Mouse (Mus musculus) heart, adult 2 months (tissue): Measurements from ENCODE around the gene Nkx1-2. TPM values are rescaled to one million over a fixed set of nuclear protein-coding genes. Genes with fewer than 3 reads are reported as not detected.

Experiments used
- DNase-seq, 2 experiments: peaks; one replicate each; pipeline ENCODE4 v3.0.0; 2021
- H3K27ac ChIP-seq: fragments of 200-600 bp; 2 replicates; pipeline ENCODE4 v1.8.1; 2022
- H3K27me3 ChIP-seq: fragments of 200-500 bp; 2 replicates; pipeline ENCODE4 v1.6.1; 2012; ENCODE audit warnings: mild to moderate bottlenecking, low read length, inconsistent platforms, mixed read lengths; ENCODE audit not compliant: control insufficient read depth, insufficient read depth
- H3K36me3 ChIP-seq: fragments of 200-500 bp; 2 replicates; pipeline ENCODE4 v1.6.1; 2012; ENCODE audit warnings: low read length, inconsistent platforms; ENCODE audit not compliant: control insufficient read depth, insufficient read depth
- H3K4me1 ChIP-seq: fragments of 200-500 bp; 2 replicates; pipeline ENCODE4 v1.6.1; 2011; ENCODE audit warnings: low read length; ENCODE audit not compliant: control insufficient read depth, insufficient read depth
- H3K4me3 ChIP-seq: fragments of 200-600 bp; 2 replicates; pipeline ENCODE4 v1.8.1; 2022
- H3K79me2 ChIP-seq: fragments of 200-500 bp; replicated peaks from 2 replicates; pipeline ENCODE4 v1.6.1; 2012; ENCODE audit warnings: mild to moderate bottlenecking, inconsistent platforms, low read length, moderate library complexity, mixed read lengths; ENCODE audit not compliant: control insufficient read depth, insufficient read depth
- H3K9ac ChIP-seq: fragments of 200-500 bp; 2 replicates; pipeline ENCODE4 v1.6.1; 2012; ENCODE audit warnings: low read depth, mild to moderate bottlenecking, control low read depth, inconsistent platforms, low read length, mixed read lengths
- CTCF ChIP-seq: fragments of 200-600 bp; IDR thresholded peaks from 2 replicates; pipeline ENCODE4 v1.8.1; 2022; ENCODE audit warnings: antibody characterized with exemption, mild to moderate bottlenecking, moderate library complexity
- EP300 ChIP-seq: fragments of 200-500 bp; IDR thresholded peaks from 2 replicates; pipeline ENCODE4 v1.6.1; 2011; ENCODE audit warnings: low read depth, low read length, control low read depth; ENCODE audit not compliant: insufficient read depth
- POLR2A ChIP-seq: fragments of 200-500 bp; IDR thresholded peaks from 2 replicates; pipeline ENCODE4 v1.6.1; 2011; ENCODE audit warnings: mild to moderate bottlenecking, low read depth, low read length, control low read depth; ENCODE audit not compliant: insufficient read depth
- WGBS: fragments of 180-500 bp; shearing (Covaris S2); methylation state at CpG from one replicate; pipeline ENCODE4 v1.1.7; 2018; 5-methylcytosine and 5-hydroxymethylcytosine counted together
- intact Hi-C: fragments of 180-260 bp; cut with DNase I; formaldehyde crosslinking; loops from one replicate; pipeline ENCODE4 v1.15.1; 2025
- polyA plus RNA-seq: library from polyadenylated mRNA; depleted of rRNA; stranded (reverse); fragments of >200 nt; gene quantifications from 2 replicates; pipeline ENCODE4 v1.2.3, GENCODE M21; 2012
- total RNA-seq, 2 experiments: library from RNA; stranded (reverse); gene quantifications; 2 replicates each; pipeline ENCODE4 v1.2.3; 2021

The Nkx1-2 gene
- total and polyA plus RNA-seq, 3 experiments, result not detected

DNA sequence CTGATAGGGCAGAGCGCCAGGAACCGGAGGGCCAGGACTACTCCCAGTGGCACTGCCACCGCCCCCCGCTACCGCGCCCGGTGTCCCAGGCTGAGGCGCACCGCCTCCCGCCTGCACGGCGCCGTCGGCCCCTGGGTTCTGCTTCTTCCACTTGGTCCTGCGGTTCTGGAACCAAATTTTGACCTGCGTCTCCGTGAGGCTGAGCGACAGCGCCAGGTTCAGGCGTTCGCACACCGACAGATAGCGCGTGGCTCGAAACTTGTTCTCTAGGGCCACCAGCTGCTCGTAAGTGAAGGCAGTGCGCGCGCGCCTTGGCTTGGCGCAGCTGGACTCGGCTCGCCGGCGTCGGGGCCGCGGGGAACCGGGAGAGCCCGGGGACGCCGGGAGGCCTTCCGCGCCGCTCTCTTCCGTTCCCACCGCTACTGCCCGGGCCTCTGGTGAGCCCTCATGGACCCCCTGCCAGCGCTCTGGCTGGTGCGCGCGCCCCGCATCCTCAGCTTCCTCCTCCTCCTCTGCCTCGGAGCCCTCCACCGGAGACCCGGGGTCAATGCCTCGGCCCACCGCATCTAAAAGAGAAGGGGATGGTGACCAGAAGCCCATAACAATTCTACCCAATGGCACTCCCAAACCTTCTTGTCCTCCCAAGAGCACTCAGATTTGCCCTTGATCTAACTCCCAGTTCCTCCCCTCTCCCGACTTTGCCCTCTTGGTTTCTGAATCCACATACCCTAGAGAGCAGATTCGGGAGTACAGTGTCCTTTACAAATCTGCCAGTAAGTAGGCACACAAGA, 2.0 kb downstream of the Nkx1-2 start:
- no peak overlapping the region for H3K27ac ChIP-seq
- no peaks in the 10 kb centered on the region for H3K36me3 ChIP-seq
- no peaks in the 10 kb centered on the region for H3K79me2 ChIP-seq
- intact Hi-C loops, result no loop called here
- TF ChIP-seq EP300, result no peak
- peak overlapping the region; percentile 66 for H3K9ac ChIP-seq
- peak overlapping the region; percentile 43 for H3K4me3 ChIP-seq
- no peaks in the 10 kb centered on the region; the same call in 1 of the 2 replicates for H3K4me1 ChIP-seq
- peak in 1 of 2 experiments; percentile 33 for DNase-seq
- under 1% methylated on average over 60 of the region's 60 CpGs for WGBS
- H3K27me3 ChIP-seq, result peaks cover 21% of the 10 kb centered on the region

DNA sequence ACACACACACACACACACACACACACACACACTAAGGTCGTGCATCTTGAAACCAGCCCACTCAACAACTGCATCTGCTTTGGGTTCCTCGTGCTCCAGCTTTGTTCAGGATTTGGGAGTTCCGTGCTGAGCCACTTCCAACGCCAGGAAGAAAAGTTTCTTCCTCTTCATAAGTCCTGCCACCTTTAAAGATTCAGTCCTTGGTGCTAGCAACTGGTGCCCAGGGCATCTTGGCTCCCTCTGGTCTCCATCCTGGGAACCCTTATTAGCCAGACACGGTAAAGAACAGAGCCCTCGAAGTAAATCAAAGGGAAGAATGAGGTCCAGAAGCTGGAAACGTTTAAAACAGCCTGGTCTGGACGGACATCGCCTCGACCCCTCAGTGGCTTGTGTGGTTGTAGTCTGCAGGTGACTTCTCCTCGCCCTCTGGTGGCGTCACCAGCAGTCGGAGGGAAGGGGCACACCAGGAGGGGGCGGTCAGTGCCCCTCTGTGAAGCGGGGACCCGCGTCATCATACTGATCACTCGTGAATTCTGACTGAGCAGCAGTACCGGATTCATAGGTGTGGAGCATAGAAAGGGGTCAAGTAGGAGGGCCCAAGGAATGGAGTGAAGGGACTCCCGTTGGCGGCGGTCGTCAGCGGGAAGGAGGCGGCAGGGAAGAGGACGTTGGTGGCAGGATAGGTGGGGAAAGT, 2.7 kb downstream of the Nkx1-2 start:
- Histone ChIP-seq H3K36me3 (no peaks in the 10 kb centered on the region), H3K4me3 (peak overlapping the region; percentile 43), H3K9ac (peak overlapping the region; percentile 66), H3K79me2 (no peaks in the 10 kb centered on the region), H3K27ac (no peak overlapping the region), H3K27me3 (peaks cover 20% of the 10 kb centered on the region), H3K4me1 (no peaks in the 10 kb centered on the region; the same call in 1 of the 2 replicates)
- TF ChIP-seq POLR2A (no peak), CTCF (peak; percentile 29)
- no peak for DNase-seq
- WGBS, result 13% methylated on average over 26 of the region's 26 CpGs
- intact Hi-C loops, result no loop called here

DNA sequence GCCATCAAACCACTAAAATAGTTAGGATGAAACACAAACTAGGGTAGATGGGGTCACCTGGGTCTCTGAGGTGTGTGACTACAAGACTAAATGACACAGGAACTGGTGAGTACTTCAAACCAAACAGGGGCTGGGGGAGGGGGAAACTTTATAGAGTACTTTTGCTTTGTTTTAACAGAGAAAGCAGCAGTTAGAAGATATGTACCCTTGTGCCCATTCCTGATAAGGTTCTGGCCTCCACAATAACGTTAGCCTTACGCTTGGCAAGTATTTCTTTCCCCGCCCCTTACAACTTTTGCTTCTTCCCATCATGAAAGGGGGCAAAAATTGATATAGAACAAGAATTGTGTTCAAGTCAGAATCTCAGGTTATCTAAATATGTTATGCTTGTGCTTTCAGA, 3.6 kb downstream of the Nkx1-2 start:
- Histone ChIP-seq H3K27ac (no peak overlapping the region), H3K4me1 (no peaks in the 10 kb centered on the region; the same call in 1 of the 2 replicates), H3K4me3 (no peak overlapping the region), H3K27me3 (peaks cover 20% of the 10 kb centered on the region), H3K9ac (no peak overlapping the region), H3K79me2 (no peaks in the 10 kb centered on the region), H3K36me3 (no peaks in the 10 kb centered on the region)
- intact Hi-C loops, result no loop called here
- no peak for DNase-seq
- 82% methylated on average over 3 of the region's 3 CpGs for WGBS
- TF ChIP-seq POLR2A, result no peak
- no peak for TF ChIP-seq EP300
- no peak for TF ChIP-seq CTCF

DNA sequence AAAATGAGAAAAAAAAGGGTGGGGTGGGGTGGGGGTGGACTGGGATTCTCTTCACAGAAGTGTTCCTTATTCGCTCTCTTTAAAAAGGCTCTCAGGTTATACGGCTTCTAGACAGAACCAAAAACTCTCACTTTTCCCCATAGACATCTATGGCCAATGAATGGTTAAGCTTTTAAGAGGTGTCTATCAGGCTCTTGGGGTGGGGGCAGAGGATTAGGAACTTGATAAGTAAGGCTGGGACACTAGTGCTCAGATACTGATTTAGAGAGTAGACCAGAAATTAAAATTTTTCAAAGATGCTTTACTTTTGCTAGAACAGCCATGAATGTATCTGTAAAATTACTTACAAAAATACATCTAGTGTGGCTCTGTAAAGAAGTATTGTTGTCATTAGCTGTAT, 5.1 kb downstream of the Nkx1-2 start:
- no peak overlapping the region for H3K27ac ChIP-seq
- no peaks in the 10 kb centered on the region for H3K79me2 ChIP-seq
- no peaks in the 10 kb centered on the region for H3K36me3 ChIP-seq
- no peak overlapping the region for H3K9ac ChIP-seq
- H3K4me1 ChIP-seq, result peaks cover 2% of the 10 kb centered on the region
- peaks cover 19% of the 10 kb centered on the region for H3K27me3 ChIP-seq
- intact Hi-C loops, result no loop called here
- no peak for TF ChIP-seq CTCF
- no peak for TF ChIP-seq POLR2A
- no peak for TF ChIP-seq EP300
- DNase-seq, result no peak
- H3K4me3 ChIP-seq, result no peak overlapping the region
- 96% methylated on average over 2 of the region's 2 CpGs for WGBS

DNA sequence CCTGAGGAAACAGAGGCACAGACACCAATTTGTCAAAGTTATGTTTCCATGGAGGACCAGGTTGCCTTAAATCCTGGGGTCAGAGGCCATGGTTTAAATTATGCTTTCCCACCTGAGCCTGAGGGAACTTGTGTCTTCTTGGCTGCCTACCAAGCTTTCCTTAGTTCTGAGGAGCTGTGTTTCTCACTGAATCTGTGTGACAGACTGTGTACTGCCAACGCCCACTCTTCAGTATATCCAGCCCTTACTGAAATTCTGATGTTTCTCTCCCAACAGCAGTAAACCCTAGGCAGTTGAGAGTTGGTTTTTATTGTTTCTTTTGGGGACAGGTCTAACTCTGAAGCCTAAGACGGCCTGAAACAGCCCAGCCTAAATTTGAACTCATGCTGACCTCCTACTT, 5.7 kb downstream of the Nkx1-2 start:
- TF ChIP-seq EP300, result no peak
- TF ChIP-seq POLR2A, result no peak
- no peak for TF ChIP-seq CTCF

DNA sequence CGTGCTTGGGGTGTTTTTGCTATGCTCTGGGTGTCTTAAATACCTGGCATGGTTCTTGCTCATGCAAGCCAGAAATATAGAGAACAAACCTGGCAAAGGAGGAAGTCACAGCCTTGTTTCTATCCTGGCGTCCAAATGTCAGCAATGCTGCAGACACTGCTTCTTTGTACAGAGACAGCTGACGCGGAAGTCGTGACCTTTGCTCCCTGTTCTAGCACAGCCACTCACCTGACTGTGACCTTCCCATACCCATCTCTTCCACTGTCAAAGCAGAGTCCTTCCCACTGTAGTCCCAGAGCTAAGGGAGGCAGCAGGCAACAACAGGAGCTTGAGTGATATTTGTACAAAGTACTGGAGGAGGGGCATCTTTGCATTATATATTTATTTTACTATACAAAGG, 9.8 kb downstream of the Nkx1-2 start:
- Histone ChIP-seq H3K27me3 (no peaks in the 10 kb centered on the region; the same call in 1 of the 2 replicates), H3K4me1 (peaks cover 2% of the 10 kb centered on the region), H3K27ac (no peak overlapping the region), H3K4me3 (no peak overlapping the region), H3K36me3 (no peaks in the 10 kb centered on the region), H3K9ac (no peak overlapping the region), H3K79me2 (no peaks in the 10 kb centered on the region)
- intact Hi-C loops, result no loop called here
- TF ChIP-seq POLR2A, result no peak
- TF ChIP-seq EP300, result no peak
- no peak for TF ChIP-seq CTCF
- DNase-seq, result no peak
- WGBS, result 40% methylated on average over 5 of the region's 5 CpGs

More for the DNA sequence above, 5.7 kb downstream of the Nkx1-2 start:
- 68% methylated on average over 2 of the region's 2 CpGs for WGBS
- H3K9ac ChIP-seq, result no peak overlapping the region
- H3K27me3 ChIP-seq, result peaks cover 16% of the 10 kb centered on the region
- intact Hi-C loops, result no loop called here
- DNase-seq, result no peak
- peaks cover 2% of the 10 kb centered on the region for H3K4me1 ChIP-seq
- no peak overlapping the region for H3K27ac ChIP-seq
- H3K4me3 ChIP-seq, result no peak overlapping the region
- no peaks in the 10 kb centered on the region for H3K79me2 ChIP-seq
- no peaks in the 10 kb centered on the region for H3K36me3 ChIP-seq
